Mouse (Mus musculus): ENCODE measurements around the gene Spg7.

Gene Spg7

GRCm38 (mm10) chr8:123135406-123135805, 72.7 kb downstream of the Spg7 start:
- peak; percentile 52 to 59 for DNase-seq

- no peak for DNase-seq
These were observed 73.1 kb downstream of the Spg7 start for GRCm38 (mm10) chr8:123135806-123136205.

DNA sequence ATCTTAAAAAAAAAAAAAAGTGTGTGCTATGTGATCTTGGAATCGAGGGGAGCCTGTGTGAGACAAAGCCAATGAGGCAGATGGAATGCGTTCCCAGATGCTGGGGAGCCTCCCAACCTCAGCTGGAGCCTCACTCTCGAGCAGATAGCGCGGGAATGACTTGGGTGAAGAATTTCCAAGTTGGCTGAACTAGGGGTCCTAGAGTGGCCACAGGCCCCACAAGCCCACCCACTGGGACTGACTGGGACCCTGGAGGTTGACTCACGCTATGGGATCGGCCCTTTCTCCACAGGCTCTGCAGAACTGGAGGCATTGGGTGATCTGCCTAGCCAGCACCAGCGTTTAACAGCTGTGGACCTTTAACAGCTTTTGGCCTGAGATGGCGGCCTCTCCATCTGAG, 73.5 kb downstream of the Spg7 start:
- DNase-seq, result no peak

DNA sequence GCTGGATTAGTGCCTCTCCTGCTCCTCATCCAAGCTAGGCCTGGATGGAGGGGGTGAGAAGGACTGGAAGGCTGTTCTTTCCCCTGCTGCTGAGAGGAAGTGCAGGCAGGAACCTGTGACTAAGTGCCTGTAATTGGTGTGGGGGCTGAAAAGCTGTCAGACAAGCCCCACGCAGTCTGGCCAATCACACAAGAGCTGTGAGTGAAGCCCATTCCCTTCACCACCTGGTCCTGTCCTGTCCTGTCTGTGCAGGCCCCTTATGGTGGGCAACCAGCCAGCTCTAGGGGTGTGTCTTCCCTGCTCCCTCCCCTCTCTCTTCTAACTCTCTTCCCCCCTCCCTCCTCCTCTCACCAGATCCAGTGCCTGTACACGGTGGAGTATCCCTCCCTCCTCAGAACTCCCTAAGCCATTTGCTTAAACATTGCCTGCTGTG, 74.9 kb downstream of the Spg7 start:
- DNase-seq, result peak; percentile 64 to 82

- DNase-seq, result no peak
These were observed 76.0 kb downstream of the Spg7 start for GRCm38 (mm10) chr8:123138741-123139140.

DNA sequence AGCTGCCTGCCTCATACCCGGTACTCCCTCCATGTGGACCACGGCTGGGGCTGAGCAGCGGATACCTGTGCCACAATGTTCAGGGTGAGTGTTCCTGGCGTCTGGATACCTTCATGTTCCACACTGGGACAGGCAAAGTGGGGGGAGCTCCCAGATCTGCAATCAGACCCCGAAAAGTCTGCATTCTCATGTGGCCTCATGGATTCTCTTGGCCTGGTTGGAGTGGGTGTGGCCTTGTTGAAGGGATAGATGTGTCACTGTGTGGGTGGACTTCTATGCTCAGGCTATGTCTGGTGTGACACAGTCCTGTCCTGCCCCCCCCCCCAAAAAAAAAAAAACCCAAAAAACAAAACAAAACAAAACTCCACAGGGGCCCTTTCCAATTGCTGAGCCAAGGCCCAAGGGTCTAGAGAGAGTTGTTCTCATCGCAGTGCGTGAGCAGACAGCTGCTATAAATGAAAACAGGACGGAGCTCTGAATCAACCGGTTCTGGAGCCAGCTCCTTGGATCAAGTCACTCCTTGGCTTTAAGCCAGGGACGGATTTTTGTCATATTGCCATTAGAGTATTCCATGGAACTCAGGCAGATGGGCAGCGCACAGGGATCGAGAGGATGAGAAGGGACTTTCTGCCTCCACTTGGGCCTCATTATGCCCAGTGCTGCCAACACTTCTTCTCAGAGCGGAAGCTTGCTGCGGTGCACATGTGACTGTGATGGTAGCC, 79.2 kb downstream of the Spg7 start:
- DNase-seq, result peak; percentile 97

DNA sequence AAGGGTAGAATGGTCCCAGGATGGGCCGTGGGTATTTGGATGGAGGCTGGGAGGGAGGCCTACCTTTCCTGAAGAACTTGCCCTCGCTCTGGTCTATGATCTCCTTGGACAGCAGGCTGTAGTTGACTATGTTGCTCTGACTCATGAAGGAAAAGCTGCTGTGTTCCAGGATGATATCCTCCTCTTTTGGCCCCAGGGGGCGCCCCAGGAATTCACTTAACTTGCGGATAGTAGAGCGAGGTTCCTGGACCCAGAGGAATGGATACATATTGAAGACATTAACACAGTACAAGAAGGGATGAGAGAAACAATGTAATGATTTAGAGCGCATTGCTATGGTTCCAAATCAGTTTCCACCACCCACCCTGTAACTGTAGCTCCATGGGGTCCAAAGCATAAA, 82.5 kb downstream of the Spg7 start:
- no peak for DNase-seq

GRCm38 (mm10) chr8:123146390-123146789, 83.6 kb downstream of the Spg7 start:
- no peak for DNase-seq
